Mouse (Mus musculus) lung, adult 2 months (tissue): ENCODE results near the gene Hspbap1.

Experiments
- CTCF ChIP-seq: fragments of 200-500 bp; IDR thresholded peaks from 2 replicates; pipeline ENCODE4 v1.5.1; 2011; ENCODE audit warnings: mild to moderate bottlenecking, low read length, control low read depth; ENCODE audit not compliant: insufficient read depth
- POLR2A ChIP-seq: fragments of 200-500 bp; IDR thresholded peaks from 2 replicates; pipeline ENCODE4 v1.6.1; 2011; ENCODE audit warnings: low read depth, mild to moderate bottlenecking, control low read depth, low read length, borderline replicate concordance; ENCODE audit errors: extremely low read depth

- TF ChIP-seq CTCF, result no peak
- TF ChIP-seq POLR2A, result no peak
Observed at GRCm38 (mm10) chr16:35726601-35727000, 43.6 kb upstream of the Hspbap1 start.
